Mouse (Mus musculus) bone marrow, adult 2 months (tissue): ENCODE measurements around the gene Osbpl9.

ENCODE experiments used
- CTCF ChIP-seq: fragments of 200-500 bp; IDR thresholded peaks from 2 replicates; pipeline ENCODE4 v1.5.1; 2011; ENCODE audit warnings: low read length, control low read depth; ENCODE audit not compliant: control insufficient read depth, insufficient read depth
- POLR2A ChIP-seq: fragments of 200-500 bp; IDR thresholded peaks from 2 replicates; pipeline ENCODE4 v1.6.1; 2011; ENCODE audit warnings: low read depth, mild to moderate bottlenecking, control low read depth, low read length, borderline replicate concordance; ENCODE audit not compliant: control insufficient read depth

- no peak for TF ChIP-seq POLR2A
- no peak for TF ChIP-seq CTCF
These were observed 85.6 kb downstream of the Osbpl9 start for GRCm38 (mm10) chr4:109116494-109116893.
